Mouse (Mus musculus) gastrocnemius, adult 2 months (tissue): ENCODE measurements around the gene Rnf4. TPM values are rescaled to one million over a fixed set of nuclear protein-coding genes. Genes with fewer than 3 reads are reported as not detected.
A peak's percentile ranks its signal among the peaks of the same experiment; 100 is the strongest.

Experiments
- DNase-seq: peaks from one replicate; pipeline ENCODE4 v3.0.0; 2022
- H3K27ac ChIP-seq: fragments of 200-600 bp; 2 replicates; pipeline ENCODE4 v1.8.1; 2022; ENCODE audit warnings: mild to moderate bottlenecking
- H3K4me3 ChIP-seq: fragments of 200-600 bp; 2 replicates; pipeline ENCODE4 v1.8.1; 2022; ENCODE audit warnings: mild to moderate bottlenecking, moderate library complexity
- CTCF ChIP-seq: fragments of 200-600 bp; IDR thresholded peaks from 2 replicates; pipeline ENCODE4 v1.8.1; 2022; ENCODE audit warnings: antibody characterized with exemption, mild to moderate bottlenecking, moderate library complexity
- intact Hi-C: fragments of 180-260 bp; cut with DNase I; formaldehyde crosslinking; loops from one replicate; pipeline ENCODE4 v1.15.1; 2025
- total RNA-seq, 2 experiments: library from RNA; stranded (reverse); gene quantifications; 2 replicates each; pipeline ENCODE4 v1.2.3; 2021

Gene Rnf4
- total RNA-seq, 2 experiments from 2014 or later = 16.5 to 19.8 TPM

DNA sequence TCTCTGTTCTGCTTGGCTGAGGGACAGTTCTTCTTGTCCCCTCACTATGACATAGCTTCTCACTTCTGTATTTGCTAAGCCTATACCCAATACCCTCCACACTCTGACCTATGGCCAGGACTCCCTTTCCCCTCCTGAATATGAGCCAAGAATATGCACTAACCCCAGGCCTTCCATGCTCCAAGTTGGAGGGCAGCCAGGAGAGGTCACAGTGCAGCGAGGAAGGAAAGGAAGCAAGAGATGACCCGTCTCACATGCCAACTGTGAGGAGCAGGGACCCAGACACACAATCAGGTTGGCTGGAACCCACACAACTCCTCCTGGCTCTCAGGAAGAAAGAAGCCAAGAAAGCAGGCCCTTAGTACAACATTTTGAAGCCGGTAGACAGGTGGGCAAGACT, 27.1 kb upstream of the Rnf4 start:
- no peak for TF ChIP-seq CTCF
- no peak overlapping the region for H3K4me3 ChIP-seq
- H3K27ac ChIP-seq = no peak overlapping the region
- DNase-seq = no peak
- intact Hi-C loops = no loop called here

GRCm38 (mm10) chr5:34319491-34320034, 16.5 kb upstream of the Rnf4 start:
- intact Hi-C loops = no loop called here
- Histone ChIP-seq H3K4me3 (no peak overlapping the region), H3K27ac (no peak overlapping the region)
- no peak for DNase-seq
- TF ChIP-seq CTCF = no peak

GRCm38 (mm10) chr5:34321236-34321635, 14.9 kb upstream of the Rnf4 start:
- intact Hi-C loops = no loop called here
- Histone ChIP-seq H3K4me3 (no peak overlapping the region), H3K27ac (no peak overlapping the region)
- TF ChIP-seq CTCF = no peak
- DNase-seq = no peak

DNA sequence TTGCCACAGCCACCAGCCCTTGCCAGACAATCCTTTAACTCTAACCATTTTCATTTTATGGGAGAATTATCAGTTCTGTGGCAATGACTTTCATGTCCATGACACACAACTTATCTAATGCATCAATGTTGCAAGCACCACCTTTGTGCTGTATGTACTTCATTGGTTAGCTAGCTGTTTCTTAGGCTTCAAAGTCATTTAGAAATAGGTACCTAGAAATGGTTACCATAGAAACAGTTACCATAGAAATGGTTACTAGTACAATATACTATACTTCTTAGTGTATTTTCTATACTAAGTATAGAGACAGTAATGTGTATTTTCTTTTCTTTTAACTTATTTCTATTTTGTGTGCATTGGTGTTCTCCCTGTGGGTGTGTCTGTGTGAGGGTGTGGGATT, 10.8 kb upstream of the Rnf4 start:
- Histone ChIP-seq H3K27ac (no peak overlapping the region), H3K4me3 (no peak overlapping the region)
- DNase-seq = no peak
- intact Hi-C loops = no loop called here
- no peak for TF ChIP-seq CTCF

DNA sequence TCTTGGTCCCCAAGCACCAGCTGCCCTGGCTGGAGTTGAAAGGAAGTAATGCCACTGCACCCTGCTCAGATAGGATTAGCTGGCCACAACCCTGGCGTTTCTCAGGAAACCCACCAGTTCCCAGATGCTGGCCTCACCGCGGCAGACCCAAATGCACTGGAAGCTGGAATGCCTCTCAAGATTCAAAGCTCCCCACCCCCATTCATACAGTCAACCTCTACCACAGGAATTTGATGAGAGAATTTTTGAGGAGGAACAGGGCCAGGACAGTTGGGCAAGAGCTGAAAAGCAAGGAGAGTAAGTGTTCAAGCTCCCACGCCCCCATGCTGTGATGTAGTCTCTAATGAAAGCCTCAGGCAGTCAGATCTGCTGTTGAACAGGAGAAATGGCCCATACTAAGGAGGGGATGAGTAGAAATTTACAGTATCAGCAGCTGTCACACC, 9.8 kb upstream of the Rnf4 start:
- Histone ChIP-seq H3K27ac (no peak overlapping the region), H3K4me3 (no peak overlapping the region)
- intact Hi-C loops = no loop called here
- no peak for DNase-seq
- TF ChIP-seq CTCF = no peak

DNA sequence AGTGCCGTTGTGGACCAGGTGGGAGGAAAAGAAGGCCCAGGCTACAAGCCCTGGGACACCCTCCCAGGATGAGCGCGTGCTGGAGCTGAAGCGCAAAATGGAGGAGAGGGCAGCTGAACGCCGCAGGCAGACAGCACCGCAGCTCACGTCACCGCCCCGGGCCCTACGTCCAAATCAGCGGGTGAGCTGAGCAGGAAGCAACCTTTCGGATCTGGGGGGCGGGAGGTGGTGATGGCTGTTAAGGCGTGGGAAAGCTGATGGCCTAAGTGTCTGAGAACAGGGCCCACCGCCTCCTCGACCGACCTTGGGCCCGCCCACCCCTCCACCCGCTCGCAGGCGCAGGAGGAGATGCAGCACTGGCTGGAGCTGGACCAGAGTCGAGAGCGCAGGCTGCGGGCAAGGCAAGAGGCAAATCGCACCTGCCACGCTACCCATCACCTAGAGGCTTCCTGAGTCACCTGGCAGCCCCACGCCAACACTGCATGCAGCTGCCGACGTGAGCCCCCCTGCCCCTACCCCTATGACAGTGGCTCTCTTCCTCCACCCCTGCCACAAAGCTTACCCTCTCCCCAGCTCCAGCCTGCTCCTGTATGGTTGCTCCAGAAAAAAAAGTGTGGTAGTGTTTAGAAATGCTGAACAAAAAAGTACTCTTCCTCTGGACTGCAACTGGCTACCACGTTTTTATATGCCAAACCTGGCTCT, 9.1 kb upstream of the Rnf4 start:
- intact Hi-C loops = no loop called here
- Histone ChIP-seq H3K4me3 (peak overlapping the region; percentile 67), H3K27ac (peak overlapping the region; percentile 7; the same call in 1 of the 2 replicates)
- TF ChIP-seq CTCF = no peak
- peak; percentile 26 for DNase-seq

- H3K27ac ChIP-seq = no peak overlapping the region
- no peak for TF ChIP-seq CTCF
- intact Hi-C loops = loop anchor here (10.0 kb wide), 1 partner anchor 185 kb away; the partner anchor contains the start of gene Tnip2
- no peak for DNase-seq
- no peak overlapping the region for H3K4me3 ChIP-seq
These were observed 6.0 kb upstream of the Rnf4 start for GRCm38 (mm10) chr5:34330136-34330535.

- intact Hi-C loops = loop anchor here (10.0 kb wide), 1 partner anchor 181 kb away; the partner anchor contains the start of gene Tnip2
- DNase-seq = no peak
- TF ChIP-seq CTCF = no peak
These were observed 2.0 kb upstream of the Rnf4 start for GRCm38 (mm10) chr5:34334081-34334480.

DNA sequence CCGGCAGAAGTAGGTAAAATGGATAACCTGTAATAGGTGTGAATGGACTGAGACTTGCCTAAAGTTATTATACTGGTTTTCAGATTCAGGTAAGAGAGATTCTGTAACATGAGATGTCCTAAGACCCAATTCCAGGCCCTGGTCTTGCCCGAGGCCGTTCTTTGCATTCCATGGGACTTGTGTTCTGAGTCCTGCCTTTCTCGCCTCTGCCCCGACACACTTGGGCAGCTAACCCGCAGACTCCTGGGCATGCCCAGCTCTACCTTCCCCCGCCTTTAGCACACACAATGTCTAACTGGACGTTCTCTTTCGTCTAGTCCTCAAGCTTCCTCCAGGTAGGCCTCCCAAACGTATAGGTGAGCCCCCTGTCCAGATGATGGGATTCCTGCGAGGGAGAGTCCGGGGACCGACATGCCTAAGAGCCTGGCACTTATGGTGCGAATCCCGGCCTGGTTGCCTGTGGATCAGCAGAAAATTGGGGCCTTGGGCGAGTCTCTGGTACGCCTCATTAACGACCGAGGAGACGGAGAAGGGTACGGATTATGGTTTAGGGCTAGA, 471 bp upstream of the Rnf4 start:
- DNase-seq = no peak
- peak overlapping the region; percentile 93 for H3K27ac ChIP-seq
- no peak for TF ChIP-seq CTCF
- intact Hi-C loops = loop anchor here (2.0 to 10.0 kb wide), 2 partner anchors 33 to 179 kb away; partner anchors contain the start of genes Fam193a and Tnip2
- peak overlapping the region; percentile 99 for H3K4me3 ChIP-seq

More at GRCm38 (mm10) chr5:34334081-34334480, 2.0 kb upstream of the Rnf4 start:
- no peak overlapping the region for H3K4me3 ChIP-seq
- no peak overlapping the region for H3K27ac ChIP-seq

- Histone ChIP-seq H3K4me3 (peak overlapping the region; percentile 99), H3K27ac (peak overlapping the region; percentile 93)
- intact Hi-C loops = loop anchor here (2.0 to 10.0 kb wide), 2 partner anchors 32 to 178 kb away; partner anchors contain the start of genes Fam193a and Tnip2
- no peak for DNase-seq
- TF ChIP-seq CTCF = no peak
These were observed 824 bp downstream of the Rnf4 start for GRCm38 (mm10) chr5:34336775-34337450.

DNA sequence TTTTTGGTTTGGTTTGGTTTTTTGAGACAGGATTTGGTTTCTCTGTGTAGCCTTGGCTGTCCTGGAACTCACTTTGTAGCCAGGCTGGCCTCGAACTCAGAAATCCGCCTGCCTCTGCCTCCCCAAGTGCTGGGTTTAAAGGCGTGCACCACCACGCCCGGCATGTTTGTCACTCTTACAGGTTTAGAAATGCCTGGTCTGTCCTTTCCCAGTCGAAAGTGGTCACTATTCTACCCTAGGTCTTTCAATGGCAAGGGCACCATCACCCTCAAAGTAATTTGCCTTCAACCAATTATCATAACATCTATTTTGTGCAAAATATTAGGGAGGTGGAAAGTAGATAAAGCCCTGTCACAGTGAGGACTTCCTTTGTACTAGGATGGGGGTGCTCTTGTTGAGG, 4.2 kb downstream of the Rnf4 start:
- no peak overlapping the region for H3K27ac ChIP-seq
- intact Hi-C loops = no loop called here
- no peak for TF ChIP-seq CTCF
- no peak for DNase-seq
- no peak overlapping the region for H3K4me3 ChIP-seq

- intact Hi-C loops = no loop called here
- TF ChIP-seq CTCF = no peak
- no peak overlapping the region for H3K4me3 ChIP-seq
- no peak overlapping the region for H3K27ac ChIP-seq
- DNase-seq = no peak
These were observed 16.1 kb downstream of the Rnf4 start for GRCm38 (mm10) chr5:34352084-34352631.

- no peak for DNase-seq
- Histone ChIP-seq H3K4me3 (no peak overlapping the region), H3K27ac (no peak overlapping the region)
- intact Hi-C loops = no loop called here
- no peak for TF ChIP-seq CTCF
These were observed 24.2 kb downstream of the Rnf4 start for GRCm38 (mm10) chr5:34360261-34360660.
